Mouse (Mus musculus) ovary, postnatal 10 days (tissue): Measurements from ENCODE around the gene Dguok.

Experiments
- DNase-seq: peaks from one replicate; pipeline ENCODE4 v3.0.0; 2022; ENCODE audit warnings: low spot score

Gene Dguok

GRCm38 (mm10) chr6:83432966-83433365 lies 73.8 kb downstream of the Dguok start:
- no peak for DNase-seq
